Mouse (Mus musculus) kidney, postnatal 10 days (tissue): ENCODE measurements around the gene Gramd1a.

Experiments
- DNase-seq: peaks from one replicate; pipeline ENCODE4 v3.0.0; 2021; ENCODE audit warnings: mixed read lengths

Gramd1a gene

GRCm38 (mm10) chr7:31088206-31088605, 67.5 kb downstream of the Gramd1a start:
- no peak for DNase-seq

- DNase-seq: no peak
Measured at GRCm38 (mm10) chr7:31087262-31087661, 68.4 kb downstream of the Gramd1a start.

GRCm38 (mm10) chr7:31086175-31086755, 69.4 kb downstream of the Gramd1a start:
- DNase-seq: no peak

GRCm38 (mm10) chr7:31085171-31085570, 70.5 kb downstream of the Gramd1a start:
- DNase-seq: peak; percentile 58

GRCm38 (mm10) chr7:31084140-31084539, 71.6 kb downstream of the Gramd1a start:
- peak; percentile 45 for DNase-seq

- peak; percentile 47 for DNase-seq
Measured at GRCm38 (mm10) chr7:31082831-31083588, 72.7 kb downstream of the Gramd1a start.

GRCm38 (mm10) chr7:31082106-31082505, 73.6 kb downstream of the Gramd1a start:
- no peak for DNase-seq

- DNase-seq: no peak
Measured at GRCm38 (mm10) chr7:31081106-31081505, 74.6 kb downstream of the Gramd1a start.

- no peak for DNase-seq
Measured at GRCm38 (mm10) chr7:31080611-31081010, 75.1 kb downstream of the Gramd1a start.
